Mouse (Mus musculus): ENCODE measurements at regions not wholly inside any gene's neighbourhood (a gene's known extent, or its start where the extent isn't known, plus 50 kb on each side); places are given as distances from the start of the nearest gene placed in this dataset.

GRCm38 (mm10) chr3:118478065-118478464 lies 83.9 kb upstream of the Dpyd start:
- no peak for TF ChIP-seq USF1 (IDR thresholded peaks at IDR 0.05; ENCODE audit: low read depth)
- no peak for TF ChIP-seq FOSL1 (IDR thresholded peaks at IDR 0.05; ENCODE audit: insufficient read depth, low read length, poor library complexity, severe bottlenecking)
- TF ChIP-seq CEBPB (IDR thresholded peaks at IDR 0.05; ENCODE audit: low read depth) = no peak
- TF ChIP-seq MAX (IDR thresholded peaks at IDR 0.05) = no peak
- no peak for TF ChIP-seq MYOG (IDR thresholded peaks at IDR 0.05; ENCODE audit: control insufficient read depth, extremely low read depth, insufficient read length)
- no peaks in the 10 kb centered on the region for H3K36me3 ChIP-seq (ENCODE audit: control insufficient read depth, insufficient read depth)
- H3K79me3 ChIP-seq (ENCODE audit: low read depth) = no peaks in the 10 kb centered on the region
- H3K27me3 ChIP-seq (ENCODE audit: control insufficient read depth, insufficient read depth, insufficient read length) = no peaks in the 10 kb centered on the region
- H3ac ChIP-seq (ENCODE audit: control insufficient read depth, insufficient read length, low read depth) = no peak overlapping the region
- no peaks in the 10 kb centered on the region for H3K79me2 ChIP-seq (ENCODE audit: control insufficient read depth, insufficient read depth)
- no peak overlapping the region for H3K4me3 ChIP-seq (ENCODE audit: insufficient read depth, poor library complexity, severe bottlenecking)

- Histone ChIP-seq H3K4me3 (ENCODE audit: insufficient read depth, poor library complexity, severe bottlenecking) (no peak overlapping the region), H3K79me3 (ENCODE audit: low read depth) (no peaks in the 10 kb centered on the region), H3K27me3 (ENCODE audit: control insufficient read depth, insufficient read depth, insufficient read length) (no peaks in the 10 kb centered on the region), H3K36me3 (ENCODE audit: control insufficient read depth, insufficient read depth) (no peaks in the 10 kb centered on the region), H3K79me2 (ENCODE audit: control insufficient read depth, insufficient read depth) (no peaks in the 10 kb centered on the region), H3ac (ENCODE audit: control insufficient read depth, insufficient read length, low read depth) (no peak overlapping the region)
- TF ChIP-seq MYOG (IDR thresholded peaks at IDR 0.05; ENCODE audit: control insufficient read depth, extremely low read depth, insufficient read length) = no peak
- no peak for TF ChIP-seq CTCF (IDR thresholded peaks at IDR 0.05; ENCODE audit: control insufficient read depth, insufficient read depth, insufficient read length)
- TF ChIP-seq CEBPB (IDR thresholded peaks at IDR 0.05; ENCODE audit: low read depth) = no peak
- TF ChIP-seq MYOD1 (IDR thresholded peaks at IDR 0.05; ENCODE audit: control insufficient read depth, insufficient read length, low read depth) = no peak
- no peak for TF ChIP-seq MAX (IDR thresholded peaks at IDR 0.05)
- no peak for TF ChIP-seq FOSL1 (IDR thresholded peaks at IDR 0.05; ENCODE audit: insufficient read depth, low read length, poor library complexity, severe bottlenecking)
Observed at GRCm38 (mm10) chr3:118480515-118481248, 81.2 kb upstream of the Dpyd start.

GRCm38 (mm10) chr3:118485966-118486365 lies 76.0 kb upstream of the Dpyd start:
- H3K79me2 ChIP-seq (ENCODE audit: control insufficient read depth, insufficient read depth) = no peaks in the 10 kb centered on the region
- H3K36me3 ChIP-seq (ENCODE audit: control insufficient read depth, insufficient read depth) = no peaks in the 10 kb centered on the region
- no peak overlapping the region for H3K4me3 ChIP-seq (ENCODE audit: insufficient read depth, poor library complexity, severe bottlenecking)
- TF ChIP-seq FOSL1 (IDR thresholded peaks at IDR 0.05; ENCODE audit: insufficient read depth, low read length, poor library complexity, severe bottlenecking) (no peak), MYOD1 (IDR thresholded peaks at IDR 0.05; ENCODE audit: control insufficient read depth, insufficient read length, low read depth) (no peak), MAX (IDR thresholded peaks at IDR 0.05) (no peak), MYOG (IDR thresholded peaks at IDR 0.05; ENCODE audit: control insufficient read depth, extremely low read depth, insufficient read length) (no peak), USF1 (IDR thresholded peaks at IDR 0.05; ENCODE audit: low read depth) (no peak), CTCF (IDR thresholded peaks at IDR 0.05; ENCODE audit: control insufficient read depth, insufficient read depth, insufficient read length) (no peak), CEBPB (IDR thresholded peaks at IDR 0.05; ENCODE audit: low read depth) (no peak)
- no peak overlapping the region for H3ac ChIP-seq (ENCODE audit: control insufficient read depth, insufficient read length, low read depth)
- no peaks in the 10 kb centered on the region for H3K27me3 ChIP-seq (ENCODE audit: control insufficient read depth, insufficient read depth, insufficient read length)
- H3K79me3 ChIP-seq (ENCODE audit: low read depth) = no peaks in the 10 kb centered on the region

- TF ChIP-seq MYOG (IDR thresholded peaks at IDR 0.05; ENCODE audit: control insufficient read depth, extremely low read depth, insufficient read length) = no peak
- TF ChIP-seq USF1 (IDR thresholded peaks at IDR 0.05; ENCODE audit: low read depth) = no peak
- TF ChIP-seq MAX (IDR thresholded peaks at IDR 0.05) = no peak
- TF ChIP-seq MYOD1 (IDR thresholded peaks at IDR 0.05; ENCODE audit: control insufficient read depth, insufficient read length, low read depth) = no peak
- TF ChIP-seq CEBPB (IDR thresholded peaks at IDR 0.05; ENCODE audit: low read depth) = no peak
- TF ChIP-seq CTCF (IDR thresholded peaks at IDR 0.05; ENCODE audit: control insufficient read depth, insufficient read depth, insufficient read length) = no peak
- TF ChIP-seq FOSL1 (IDR thresholded peaks at IDR 0.05; ENCODE audit: insufficient read depth, low read length, poor library complexity, severe bottlenecking) = no peak
- Histone ChIP-seq H3K27me3 (ENCODE audit: control insufficient read depth, insufficient read depth, insufficient read length) (no peaks in the 10 kb centered on the region), H3K79me2 (ENCODE audit: control insufficient read depth, insufficient read depth) (no peaks in the 10 kb centered on the region), H3ac (ENCODE audit: control insufficient read depth, insufficient read length, low read depth) (no peak overlapping the region), H3K36me3 (ENCODE audit: control insufficient read depth, insufficient read depth) (no peaks in the 10 kb centered on the region), H3K4me3 (ENCODE audit: insufficient read depth, poor library complexity, severe bottlenecking) (no peak overlapping the region), H3K79me3 (ENCODE audit: low read depth) (no peaks in the 10 kb centered on the region)
Observed at GRCm38 (mm10) chr3:118487408-118487807, 74.5 kb upstream of the Dpyd start.

GRCm38 (mm10) chr3:118491101-118491500 lies 70.8 kb upstream of the Dpyd start:
- no peaks in the 10 kb centered on the region for H3K36me3 ChIP-seq (ENCODE audit: control insufficient read depth, insufficient read depth)
- no peaks in the 10 kb centered on the region for H3K79me3 ChIP-seq (ENCODE audit: low read depth)
- H3K79me2 ChIP-seq (ENCODE audit: control insufficient read depth, insufficient read depth) = no peaks in the 10 kb centered on the region
- TF ChIP-seq USF1 (IDR thresholded peaks at IDR 0.05; ENCODE audit: low read depth) (no peak), MYOG (IDR thresholded peaks at IDR 0.05; ENCODE audit: control insufficient read depth, extremely low read depth, insufficient read length) (no peak), CEBPB (IDR thresholded peaks at IDR 0.05; ENCODE audit: low read depth) (no peak), MYOD1 (IDR thresholded peaks at IDR 0.05; ENCODE audit: control insufficient read depth, insufficient read length, low read depth) (no peak), FOSL1 (IDR thresholded peaks at IDR 0.05; ENCODE audit: insufficient read depth, low read length, poor library complexity, severe bottlenecking) (no peak), CTCF (IDR thresholded peaks at IDR 0.05; ENCODE audit: control insufficient read depth, insufficient read depth, insufficient read length) (no peak), MAX (IDR thresholded peaks at IDR 0.05) (no peak)
- H3ac ChIP-seq (ENCODE audit: control insufficient read depth, insufficient read length, low read depth) = no peak overlapping the region
- no peaks in the 10 kb centered on the region for H3K27me3 ChIP-seq (ENCODE audit: control insufficient read depth, insufficient read depth, insufficient read length)
- H3K4me3 ChIP-seq (ENCODE audit: insufficient read depth, poor library complexity, severe bottlenecking) = no peak overlapping the region
